Mouse (Mus musculus): Measurements from ENCODE around the gene Cdca7. TPM values are rescaled to one million over a fixed set of nuclear protein-coding genes. Genes with fewer than 3 reads are reported as not detected.
A peak's percentile ranks its signal among the peaks of the same experiment; 100 is the strongest.

Cdca7 gene
- polyA plus RNA-seq, 1 experiment from 2014 or later = 116 TPM

DNA sequence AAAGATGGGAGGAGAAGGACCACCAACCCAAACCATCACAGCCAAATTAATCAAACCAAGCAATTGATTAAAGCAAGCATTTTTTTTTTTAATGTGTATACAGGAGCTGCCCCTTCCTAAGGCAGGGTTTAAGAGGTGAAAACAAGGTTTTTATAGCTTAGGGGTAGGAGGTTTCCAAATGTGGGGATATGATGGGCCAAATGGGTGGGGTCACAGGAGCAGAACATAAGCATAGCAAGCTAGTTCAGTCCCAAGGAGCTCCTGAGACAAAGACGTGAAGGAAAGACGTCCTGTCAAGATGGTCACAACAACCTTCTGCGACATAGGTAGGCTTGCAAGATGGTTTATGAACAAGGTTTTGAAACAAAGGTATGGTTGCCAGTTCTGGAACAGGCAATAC lies 49.6 kb downstream of the Cdca7 start:
- DNase-seq (ENCODE audit: low spot score) (no peak), ATAC-seq (no peak)
- Histone ChIP-seq H3K9ac (ENCODE audit: low read length) (no peak overlapping the region), H3K4me2 (ENCODE audit: low read length) (no peak overlapping the region), H3K27me3 (replicated peaks; ENCODE audit: control insufficient read depth, insufficient read depth, low read length) (no peaks in the 10 kb centered on the region), H3K36me3 (ENCODE audit: control insufficient read depth, insufficient read depth, low read length) (no peaks in the 10 kb centered on the region), H3K27ac (ENCODE audit: low read depth, low read length) (no peak overlapping the region), H3K9me3 (replicated peaks; ENCODE audit: control insufficient read depth, low read length) (no peaks in the 10 kb centered on the region), H3K4me3 (ENCODE audit: low read depth, low read length) (no peak overlapping the region), H3K4me1 (ENCODE audit: control insufficient read depth, insufficient read depth, low read length) (peaks cover 13% of the 10 kb centered on the region)
- WGBS = 93% methylated on average over 3 of the region's 3 CpGs

DNA sequence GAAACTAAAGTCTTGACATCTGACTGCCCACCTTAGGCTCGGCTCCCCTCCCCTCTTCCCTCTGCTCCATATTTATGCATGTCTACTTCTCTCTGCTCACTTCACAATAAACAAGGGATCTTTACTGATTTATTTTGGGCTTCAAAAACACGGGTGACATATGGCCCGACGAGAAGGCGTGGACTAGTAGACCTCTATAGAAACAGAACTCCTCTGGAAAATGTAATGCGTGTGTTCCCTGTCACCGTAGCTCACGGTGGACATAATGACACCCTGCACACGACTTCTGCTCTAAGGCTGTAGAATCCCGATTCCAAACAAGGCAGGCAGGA lies 53.0 kb downstream of the Cdca7 start:
- peak overlapping the region; percentile 67 for H3K27ac ChIP-seq (ENCODE audit: low read depth, low read length)
- ATAC-seq = no peak

DNA sequence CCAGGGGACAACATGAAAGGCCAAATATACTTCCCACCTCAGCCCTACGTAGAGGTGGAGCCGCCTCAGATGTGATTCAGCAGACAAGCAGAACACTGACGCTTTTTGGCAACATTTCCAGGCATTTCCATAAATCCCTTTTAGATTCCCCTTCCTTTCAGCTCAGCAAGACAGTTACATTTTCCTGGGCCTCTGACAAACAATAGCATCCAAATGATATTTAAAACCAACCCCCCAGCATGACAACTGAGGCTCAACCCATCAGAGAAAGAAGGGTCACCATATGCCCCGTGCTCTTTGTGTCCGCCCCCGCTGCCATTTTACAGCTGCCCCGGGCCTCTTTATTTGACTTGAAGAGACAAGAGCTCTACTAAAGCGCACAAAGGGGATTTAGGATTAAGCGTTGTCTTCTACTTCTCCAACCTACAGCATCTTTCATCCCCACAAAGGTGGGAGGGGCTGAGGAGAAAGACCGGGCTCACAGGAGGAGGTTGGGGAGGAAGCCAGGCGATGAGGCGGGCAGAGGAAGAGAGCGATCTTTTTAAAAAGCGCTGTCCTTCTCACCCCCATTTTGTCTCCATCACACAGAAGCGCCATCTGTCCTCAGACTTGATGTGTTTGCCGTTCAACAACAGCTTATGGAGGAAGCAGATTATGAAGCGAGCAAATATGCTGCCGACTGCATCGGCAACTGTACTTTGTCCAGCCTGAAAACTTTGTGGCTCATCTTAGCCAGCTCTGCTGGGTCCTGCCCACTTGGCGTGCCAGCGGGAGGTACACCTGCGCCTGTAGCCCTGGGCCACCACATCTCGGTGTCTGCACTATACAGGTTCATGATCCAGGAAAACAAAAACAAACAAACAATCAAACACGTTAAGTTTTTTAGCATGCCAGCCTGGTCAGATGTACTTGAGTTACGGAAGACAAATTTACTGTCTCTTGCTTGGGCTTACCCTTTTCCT lies 53.7 kb downstream of the Cdca7 start:
- peak overlapping the region; percentile 54 for H3K4me2 ChIP-seq (ENCODE audit: low read length)
- ATAC-seq (peak; percentile 75), DNase-seq (ENCODE audit: low spot score) (peak; percentile 84)
- peaks cover 13% of the 10 kb centered on the region for H3K4me1 ChIP-seq (ENCODE audit: control insufficient read depth, insufficient read depth, low read length)
- H3K36me3 ChIP-seq (ENCODE audit: control insufficient read depth, insufficient read depth, low read length) = no peaks in the 10 kb centered on the region
- no peaks in the 10 kb centered on the region for H3K9me3 ChIP-seq (replicated peaks; ENCODE audit: control insufficient read depth, low read length)
- H3K27me3 ChIP-seq (replicated peaks; ENCODE audit: control insufficient read depth, insufficient read depth, low read length) = no peaks in the 10 kb centered on the region
- peak overlapping the region; percentile 19 for H3K4me3 ChIP-seq (ENCODE audit: low read depth, low read length)
- H3K9ac ChIP-seq (ENCODE audit: low read length) = peak overlapping the region; percentile 55
- peak overlapping the region; percentile 67 for H3K27ac ChIP-seq (ENCODE audit: low read depth, low read length)
- WGBS = 7% methylated on average over 25 of the region's 25 CpGs

More for the DNA sequence above, 53.0 kb downstream of the Cdca7 start:
- peak overlapping the region; percentile 54 for H3K4me2 ChIP-seq (ENCODE audit: low read length)
- H3K9me3 ChIP-seq (replicated peaks; ENCODE audit: control insufficient read depth, low read length) = no peaks in the 10 kb centered on the region
- H3K4me1 ChIP-seq (ENCODE audit: control insufficient read depth, insufficient read depth, low read length) = peaks cover 13% of the 10 kb centered on the region
- no peaks in the 10 kb centered on the region for H3K27me3 ChIP-seq (replicated peaks; ENCODE audit: control insufficient read depth, insufficient read depth, low read length)
- peak overlapping the region; percentile 19; the same call in 1 of the 2 replicates for H3K4me3 ChIP-seq (ENCODE audit: low read depth, low read length)
- peak overlapping the region; percentile 55 for H3K9ac ChIP-seq (ENCODE audit: low read length)
- H3K36me3 ChIP-seq (ENCODE audit: control insufficient read depth, insufficient read depth, low read length) = no peaks in the 10 kb centered on the region
- no peak for DNase-seq (ENCODE audit: low spot score)
- 34% methylated on average over 10 of the region's 10 CpGs for WGBS

DNA sequence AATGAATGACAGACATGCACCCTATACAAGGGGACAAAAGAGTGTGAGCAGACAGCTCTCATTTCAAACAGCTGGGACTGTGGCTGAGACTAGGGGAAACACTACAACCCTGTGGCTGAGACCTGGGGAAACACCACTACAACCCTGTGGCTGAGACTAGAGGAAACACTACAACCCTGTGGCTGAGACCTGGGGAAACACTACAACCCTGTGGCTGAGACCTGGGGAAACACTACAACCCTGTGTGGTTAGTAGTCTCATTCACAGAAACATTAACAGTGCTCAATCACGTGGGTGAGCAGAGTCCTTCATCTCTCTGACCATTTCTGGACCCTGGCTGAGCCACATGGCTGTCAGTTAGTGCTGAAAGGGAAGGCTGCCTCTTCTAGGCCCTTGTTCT lies 59.9 kb downstream of the Cdca7 start:
- H3K9ac ChIP-seq (ENCODE audit: low read length) = no peak overlapping the region
- ATAC-seq (no peak), DNase-seq (ENCODE audit: low spot score) (no peak)
- H3K4me3 ChIP-seq (ENCODE audit: low read depth, low read length) = no peak overlapping the region
- H3K36me3 ChIP-seq (ENCODE audit: control insufficient read depth, insufficient read depth, low read length) = no peaks in the 10 kb centered on the region
- no peaks in the 10 kb centered on the region for H3K4me1 ChIP-seq (ENCODE audit: control insufficient read depth, insufficient read depth, low read length)
- H3K9me3 ChIP-seq (replicated peaks; ENCODE audit: control insufficient read depth, low read length) = no peaks in the 10 kb centered on the region
- no peak overlapping the region for H3K27ac ChIP-seq (ENCODE audit: low read depth, low read length)
- H3K4me2 ChIP-seq (ENCODE audit: low read length) = no peak overlapping the region
- no peaks in the 10 kb centered on the region for H3K27me3 ChIP-seq (replicated peaks; ENCODE audit: control insufficient read depth, insufficient read depth, low read length)
- WGBS = 50% methylated on average over 1 of the region's 1 CpGs

Other genes with a start within 250 kb of the Cdca7 start
- gene Map3k20, start 190.5 kb upstream of the Cdca7 start, polyA plus RNA-seq (2014; fragmentation: Nextera tagmentation; extraction: Ambion mirVana) = 4.0 and 5.0 TPM in 2 replicates

Data from forebrain, embryonic 14.5 days (tissue).